Mouse (Mus musculus) stomach, embryonic 14.5 days (tissue): ENCODE results near the gene Ctnna3. TPM values are rescaled to one million over a fixed set of nuclear protein-coding genes. Genes with fewer than 3 reads are reported as not detected.
"Not testable (repeated sequence)": the region's sequence is repeated elsewhere in the genome, so short reads cannot be mapped to it uniquely, and the experiment has no call there.

Experiments used
- ATAC-seq: fragments of 200-750 bp; cut with Nextera tagmentation; 2 replicates; pipeline ENCODE4 v1.8.0; 2017; ENCODE audit warnings: low read depth, moderate TSS enrichment; ENCODE audit not compliant: insufficient number of reproducible peaks, insufficient read depth, low FRiP score
- H3K27ac ChIP-seq: fragments of 300-500 bp; sonication (generic); 2 replicates; pipeline ENCODE4 v1.5.1; 2014; ENCODE audit warnings: mild to moderate bottlenecking, low read length, moderate library complexity, mixed read lengths
- H3K27me3 ChIP-seq: fragments of 300-500 bp; sonication (generic); 2 replicates; pipeline ENCODE4 v1.6.1; 2014; ENCODE audit warnings: low read length, control low read depth, mixed read lengths; ENCODE audit not compliant: control insufficient read depth, insufficient read depth
- H3K36me3 ChIP-seq: fragments of 300-500 bp; sonication (generic); 2 replicates; pipeline ENCODE4 v1.6.1; 2014; ENCODE audit warnings: mild to moderate bottlenecking, control low read depth, low read length, moderate library complexity, mixed read lengths; ENCODE audit not compliant: control insufficient read depth, insufficient read depth
- H3K4me1 ChIP-seq: fragments of 300-500 bp; sonication (generic); 2 replicates; pipeline ENCODE4 v1.6.1; 2014; ENCODE audit warnings: low read length, control low read depth, mixed read lengths; ENCODE audit not compliant: control insufficient read depth, insufficient read depth
- H3K4me2 ChIP-seq: fragments of 300-500 bp; sonication (generic); replicated peaks from 2 replicates; pipeline ENCODE4 v1.6.1; 2014; ENCODE audit warnings: low read depth, low read length, control low read depth
- H3K4me3 ChIP-seq: fragments of 300-500 bp; sonication (generic); 2 replicates; pipeline ENCODE4 v1.5.1; 2014; ENCODE audit warnings: low read depth, low read length, control low read depth
- H3K9ac ChIP-seq: fragments of 300-500 bp; sonication (generic); replicated peaks from 2 replicates; pipeline ENCODE4 v1.6.1; 2014; ENCODE audit warnings: low read depth, mild to moderate bottlenecking, control low read depth, low read length, moderate library complexity, mixed read lengths
- H3K9me3 ChIP-seq: fragments of 300-500 bp; sonication (generic); 2 replicates; pipeline ENCODE4 v1.6.1; 2016; ENCODE audit warnings: low read depth, low read length, control low read depth; ENCODE audit not compliant: control insufficient read depth
- WGBS: fragments of 180-500 bp; shearing (Covaris S2); extraction: QIAGEN DNeasy Blood & Tissue Kit; methylation state at CpG from one replicate; pipeline ENCODE4 v1.1.7; 2014; 5-methylcytosine and 5-hydroxymethylcytosine counted together
- polyA plus RNA-seq: library from polyadenylated mRNA; unstranded; fragments of >200 nt; fragmentation: Nextera tagmentation; extraction: Ambion mirVana; gene quantifications from 2 replicates; pipeline ENCODE4 v1.2.1, GENCODE M21; 2014

The Ctnna3 gene
- polyA plus RNA-seq, 1 experiment from 2014 or later: 0.78 TPM

- not testable (repeated sequence) for ATAC-seq, H3K27me3 ChIP-seq, H3K4me2 ChIP-seq, H3K4me1 ChIP-seq, H3K9ac ChIP-seq, H3K27ac ChIP-seq, H3K9me3 ChIP-seq, H3K4me3 ChIP-seq, H3K36me3 ChIP-seq
Measured at GRCm38 (mm10) chr10:64225826-64226225, 795.9 kb downstream of the Ctnna3 start.

GRCm38 (mm10) chr10:64243421-64243820 is 813.5 kb downstream of the Ctnna3 start:
- Histone ChIP-seq H3K4me1 (no peaks in the 10 kb centered on the region), H3K9me3 (no peaks in the 10 kb centered on the region), H3K9ac (no peak overlapping the region), H3K4me3 (no peak overlapping the region), H3K27me3 (no peaks in the 10 kb centered on the region), H3K27ac (no peak overlapping the region), H3K36me3 (no peaks in the 10 kb centered on the region), H3K4me2 (no peak overlapping the region)
- WGBS: 43% methylated on average over 4 of the region's 4 CpGs
- no peak for ATAC-seq

DNA sequence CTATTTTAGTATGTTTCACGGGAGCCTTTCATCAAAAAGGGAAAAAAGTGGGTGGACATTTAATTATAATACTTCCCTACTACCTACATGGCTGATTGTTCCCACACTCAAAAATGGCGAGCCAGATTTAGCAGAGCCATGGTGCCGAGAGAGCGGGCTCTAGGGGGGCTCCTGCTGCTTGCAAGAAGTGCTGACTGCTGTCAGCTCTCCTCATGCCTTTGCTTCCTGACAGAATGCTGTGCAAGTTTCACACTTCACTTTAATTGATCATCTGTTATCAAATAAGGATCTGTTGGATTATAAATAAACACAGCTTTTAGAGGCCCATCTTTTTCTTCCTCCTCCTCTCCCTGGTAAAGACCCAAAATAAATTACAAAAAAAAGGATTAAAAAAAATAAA is 838.3 kb downstream of the Ctnna3 start:
- Histone ChIP-seq H3K36me3 (no peaks in the 10 kb centered on the region), H3K9me3 (no peaks in the 10 kb centered on the region), H3K9ac (no peak overlapping the region), H3K4me2 (no peak overlapping the region), H3K27ac (no peak overlapping the region), H3K4me3 (no peak overlapping the region), H3K27me3 (no peaks in the 10 kb centered on the region), H3K4me1 (no peaks in the 10 kb centered on the region)
- WGBS: 71% methylated on average over 4 of the region's 4 CpGs
- no peak for ATAC-seq

- H3K27ac ChIP-seq: no peak overlapping the region
- no peaks in the 10 kb centered on the region for H3K4me1 ChIP-seq
- no peaks in the 10 kb centered on the region for H3K27me3 ChIP-seq
- no peaks in the 10 kb centered on the region for H3K9me3 ChIP-seq
- H3K4me3 ChIP-seq: no peak overlapping the region
- ATAC-seq: no peak
- 79% methylated on average over 1 of the region's 1 CpGs for WGBS
- no peaks in the 10 kb centered on the region for H3K36me3 ChIP-seq
- H3K4me2 ChIP-seq: no peak overlapping the region
- H3K9ac ChIP-seq: no peak overlapping the region
Measured at GRCm38 (mm10) chr10:64275143-64275542, 845.2 kb downstream of the Ctnna3 start.

DNA sequence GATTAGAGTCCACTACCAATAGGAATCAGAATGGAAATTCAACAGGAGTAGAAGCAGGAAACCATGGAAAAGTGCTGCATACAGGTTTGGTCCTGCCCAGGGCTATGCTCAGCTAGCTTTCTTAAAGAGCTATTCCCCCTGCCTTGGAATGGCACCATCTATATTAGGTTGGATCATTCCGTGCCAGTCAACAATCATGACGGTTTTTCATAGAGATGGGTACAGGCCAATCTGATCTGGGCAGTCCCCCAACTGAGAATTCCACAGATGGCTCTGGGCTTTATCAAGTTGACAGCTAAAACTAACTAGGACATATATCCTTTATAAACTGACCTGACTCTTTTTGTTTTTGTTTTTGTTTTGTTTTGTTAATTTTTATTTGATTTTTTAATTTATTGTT is 848.9 kb downstream of the Ctnna3 start:
- H3K9ac ChIP-seq: no peak overlapping the region
- no peaks in the 10 kb centered on the region for H3K27me3 ChIP-seq
- H3K4me3 ChIP-seq: no peak overlapping the region
- no peak overlapping the region for H3K4me2 ChIP-seq
- no peaks in the 10 kb centered on the region for H3K36me3 ChIP-seq
- no peak for ATAC-seq
- no peaks in the 10 kb centered on the region for H3K4me1 ChIP-seq
- H3K9me3 ChIP-seq: no peaks in the 10 kb centered on the region
- WGBS: 80% methylated on average over 2 of the region's 2 CpGs
- H3K27ac ChIP-seq: no peak overlapping the region

DNA sequence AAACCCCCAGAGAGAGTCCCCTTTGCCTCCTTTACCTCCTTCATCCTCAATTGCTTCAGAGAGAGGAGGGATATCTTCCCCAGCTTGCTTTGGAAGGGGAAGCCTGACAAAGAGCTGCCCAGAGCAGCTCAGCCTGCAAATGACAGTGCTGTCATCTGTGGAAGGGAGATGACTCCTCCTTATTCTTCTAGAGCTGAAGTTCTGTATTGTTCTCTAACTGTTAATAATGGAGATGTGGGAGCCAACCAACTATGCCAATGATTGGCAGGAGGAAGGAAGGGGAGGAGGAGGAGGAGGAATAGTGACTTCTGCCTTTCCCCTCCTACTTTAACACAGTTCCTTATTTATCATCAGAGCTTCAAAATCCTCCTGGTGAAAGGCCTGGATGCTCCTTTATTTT is 875.9 kb downstream of the Ctnna3 start:
- Histone ChIP-seq H3K27ac (no peak overlapping the region), H3K9me3 (no peaks in the 10 kb centered on the region), H3K4me3 (no peak overlapping the region), H3K4me2 (no peak overlapping the region), H3K36me3 (no peaks in the 10 kb centered on the region), H3K9ac (no peak overlapping the region), H3K4me1 (no peaks in the 10 kb centered on the region), H3K27me3 (no peaks in the 10 kb centered on the region)
- no peak for ATAC-seq

- Histone ChIP-seq H3K4me2 (no peak overlapping the region), H3K27ac (no peak overlapping the region), H3K27me3 (no peaks in the 10 kb centered on the region), H3K4me3 (no peak overlapping the region), H3K36me3 (no peaks in the 10 kb centered on the region), H3K9me3 (no peaks in the 10 kb centered on the region), H3K4me1 (no peaks in the 10 kb centered on the region), H3K9ac (no peak overlapping the region)
- 83% methylated on average over 2 of the region's 2 CpGs for WGBS
- ATAC-seq: no peak
Measured at GRCm38 (mm10) chr10:64311622-64312292, 881.9 kb downstream of the Ctnna3 start.

- Histone ChIP-seq H3K4me2 (no peak overlapping the region), H3K4me1 (no peaks in the 10 kb centered on the region), H3K27ac (no peak overlapping the region), H3K9ac (no peak overlapping the region), H3K4me3 (no peak overlapping the region), H3K9me3 (no peaks in the 10 kb centered on the region), H3K27me3 (no peaks in the 10 kb centered on the region), H3K36me3 (no peaks in the 10 kb centered on the region)
- ATAC-seq: no peak
- WGBS: 82% methylated on average over 7 of the region's 7 CpGs
Measured at GRCm38 (mm10) chr10:64320332-64320731, 890.4 kb downstream of the Ctnna3 start.

- H3K27me3 ChIP-seq: no peaks in the 10 kb centered on the region
- no peak overlapping the region for H3K27ac ChIP-seq
- H3K9me3 ChIP-seq: no peaks in the 10 kb centered on the region
- no peaks in the 10 kb centered on the region for H3K36me3 ChIP-seq
- H3K9ac ChIP-seq: no peak overlapping the region
- 78% methylated on average over 4 of the region's 4 CpGs for WGBS
- no peak overlapping the region for H3K4me3 ChIP-seq
- H3K4me2 ChIP-seq: no peak overlapping the region
- no peak for ATAC-seq
- H3K4me1 ChIP-seq: no peaks in the 10 kb centered on the region
Measured at GRCm38 (mm10) chr10:64342702-64343379, 912.9 kb downstream of the Ctnna3 start.
